ENCODE assay signal across 10 mouse cellular contexts in genomic region chr4:57813576-57813945, GRCm38 (mm10).
A peak's percentile ranks its signal among the peaks of the same experiment; 100 is the strongest.
DNase-seq lines count a peak whose midpoint lies in the region; ATAC-seq and TF ChIP-seq lines count a peak whose summit lies in the region.
"Had no signal": no experiment of that assay in that cellular context is flagged by ENCODE, and none has a peak within 500 bp of the region (broad histone marks: within the 10 kb centered on the region; RNA-seq: fewer than 3 reads in every experiment).

No protein-coding gene starts in this region.

- no peaks in the 10 kb centered on the region for H3K27me3 ChIP-seq in heart, adult 2 months (ENCODE audit: control insufficient read depth, insufficient read depth, low read length)
- H3K27me3 ChIP-seq in lung, embryonic 16.5 days (ENCODE audit: control insufficient read depth, insufficient read depth, low read depth, low read length), result no peaks in the 10 kb centered on the region
- no peaks in the 10 kb centered on the region for H3K27me3 ChIP-seq in liver, embryonic 12.5 days (replicated peaks)
- no peaks in the 10 kb centered on the region for H3K27me3 ChIP-seq in intestine, postnatal 0 days (replicated peaks; ENCODE audit: control insufficient read depth, insufficient read depth, low read length)
- H3K27me3 ChIP-seq in midbrain, embryonic 16.5 days (ENCODE audit: control insufficient read depth, insufficient read depth, low read depth, low read length), result no peaks in the 10 kb centered on the region

- peak overlapping the region; percentile 67 for H3K27ac ChIP-seq in heart, adult 2 months
- H3K27ac ChIP-seq in lung, embryonic 16.5 days (ENCODE audit: low read length), result peak overlapping the region; percentile 55; the same call in 1 of the 2 replicates
- H3K27ac ChIP-seq in liver, embryonic 12.5 days, result peak overlapping the region; percentile 64; the same call in 1 of the 2 replicates
- no peak overlapping the region for H3K27ac ChIP-seq in intestine, postnatal 0 days (ENCODE audit: low read depth, low read length)
- H3K27ac ChIP-seq in midbrain, embryonic 16.5 days (ENCODE audit: low read length), result no peak overlapping the region

- H3K4me3 ChIP-seq in heart, adult 2 months, result no peak overlapping the region
- H3K4me3 ChIP-seq in lung, embryonic 16.5 days (ENCODE audit: low read length), result no peak overlapping the region
- H3K4me3 ChIP-seq in liver, embryonic 12.5 days, result no peak overlapping the region
- H3K4me3 ChIP-seq in intestine, postnatal 0 days (ENCODE audit: low read depth, low read length), result no peak overlapping the region
- H3K4me3 ChIP-seq in midbrain, embryonic 16.5 days (ENCODE audit: low read depth, low read length), result no peak overlapping the region

- peaks cover 3% of the 10 kb centered on the region for H3K79me2 ChIP-seq in heart, adult 2 months (replicated peaks; ENCODE audit: control insufficient read depth, insufficient read depth, low read length)

- no peak overlapping the region for H3K9ac ChIP-seq in heart, adult 2 months (ENCODE audit: low read depth, low read length)
- no peak overlapping the region for H3K9ac ChIP-seq in lung, embryonic 16.5 days (ENCODE audit: low read length)
- no peak overlapping the region for H3K9ac ChIP-seq in liver, embryonic 12.5 days
- no peak overlapping the region for H3K9ac ChIP-seq in intestine, postnatal 0 days (ENCODE audit: low read depth, low read length)
- H3K9ac ChIP-seq in midbrain, embryonic 16.5 days (ENCODE audit: low read depth, low read length), result no peak overlapping the region

- no peak for TF ChIP-seq POLR2A in heart, adult 2 months (IDR thresholded peaks at IDR 0.05; ENCODE audit: insufficient read depth, low read depth, low read length)

- no peak overlapping the region for H3K4me2 ChIP-seq in lung, embryonic 16.5 days (ENCODE audit: low read depth, low read length)
- no peak overlapping the region for H3K4me2 ChIP-seq in liver, embryonic 12.5 days
- H3K4me2 ChIP-seq in intestine, postnatal 0 days (replicated peaks; ENCODE audit: low read depth), result no peak overlapping the region
- H3K4me2 ChIP-seq in midbrain, embryonic 16.5 days (ENCODE audit: low read length), result no peak overlapping the region

- H3K9me3 ChIP-seq in lung, embryonic 16.5 days (ENCODE audit: control insufficient read depth, low read length), result no peaks in the 10 kb centered on the region
- H3K9me3 ChIP-seq in liver, embryonic 12.5 days (replicated peaks), result no peaks in the 10 kb centered on the region
- no peaks in the 10 kb centered on the region for H3K9me3 ChIP-seq in intestine, postnatal 0 days (ENCODE audit: control insufficient read depth)
- no peaks in the 10 kb centered on the region for H3K9me3 ChIP-seq in midbrain, embryonic 16.5 days (replicated peaks; ENCODE audit: control insufficient read depth, low read length, poor library complexity, severe bottlenecking)

- peak in 1 of 2 experiments; percentile 27 for DNase-seq in heart, adult 2 months
- DNase-seq in heart, adult 8-10 months (ENCODE audit: low spot score), result no peak
- DNase-seq in lung, postnatal 4 days, result no peak
- DNase-seq in thymus, postnatal 10 days (ENCODE audit: low spot score in 2 of 2), result peak; percentile 71 to 76
- DNase-seq: adrenal gland, postnatal 10 days; gastrocnemius, postnatal 36 days had no signal

- TF ChIP-seq EP300 in heart, adult 2 months (IDR thresholded peaks at IDR 0.05; ENCODE audit: insufficient read depth, low read depth, low read length), result no peak

- intact Hi-C loops in heart, adult 2 months (cut with DNase I), result loop anchor here (1.0 to 2.0 kb wide), 4 partner anchors 15 to 140 kb away; no protein-coding TSS in a partner anchor

- H3K4me1 ChIP-seq in heart, adult 2 months (ENCODE audit: control insufficient read depth, insufficient read depth, low read length), result peaks cover 19% of the 10 kb centered on the region
- peaks cover 15% of the 10 kb centered on the region for H3K4me1 ChIP-seq in lung, embryonic 16.5 days (replicated peaks; ENCODE audit: control insufficient read depth, insufficient read depth, low read length)
- peaks cover 19% of the 10 kb centered on the region for H3K4me1 ChIP-seq in liver, embryonic 12.5 days
- H3K4me1 ChIP-seq in intestine, postnatal 0 days (replicated peaks; ENCODE audit: control insufficient read depth, insufficient read depth, low read length), result 0 out of 2 replicates have a peak, but pooled peaks cover 2% of the 10 kb centered on the region
- no peaks in the 10 kb centered on the region for H3K4me1 ChIP-seq in midbrain, embryonic 16.5 days (ENCODE audit: control insufficient read depth, insufficient read depth, low read length)

- ATAC-seq in lung, embryonic 16.5 days (ENCODE audit: low read depth), result no peak; the same call in 1 of the 2 replicates
- ATAC-seq in liver, embryonic 12.5 days, result no peak
- ATAC-seq in intestine, postnatal 0 days, result no peak
- ATAC-seq in midbrain, embryonic 16.5 days, result no peak

- TF ChIP-seq CTCF in heart, adult 2 months (IDR thresholded peaks at IDR 0.05), result no peak
- TF ChIP-seq CTCF in intestine, postnatal 0 days (IDR thresholded peaks at IDR 0.05; ENCODE audit: low read depth), result no peak

- 57% methylated on average over 4 of the region's 4 CpGs for WGBS in heart, adult 2 months
- 69% methylated on average over 4 of the region's 4 CpGs for WGBS in lung, embryonic 16.5 days
- 46% methylated on average over 4 of the region's 4 CpGs for WGBS in liver, embryonic 12.5 days (ENCODE audit: insufficient replicate concordance)
- WGBS in intestine, postnatal 0 days, result 77% methylated on average over 4 of the region's 4 CpGs
- 92% methylated on average over 4 of the region's 4 CpGs for WGBS in midbrain, embryonic 16.5 days

- peaks cover 9% of the 10 kb centered on the region for H3K36me3 ChIP-seq in heart, adult 2 months (ENCODE audit: control insufficient read depth, insufficient read depth, low read length)
- H3K36me3 ChIP-seq in lung, embryonic 16.5 days (ENCODE audit: control insufficient read depth, insufficient read depth, low read length), result peaks cover 4% of the 10 kb centered on the region; the same call in 1 of the 2 replicates
- no peaks in the 10 kb centered on the region for H3K36me3 ChIP-seq in liver, embryonic 12.5 days
- no peaks in the 10 kb centered on the region for H3K36me3 ChIP-seq in intestine, postnatal 0 days (ENCODE audit: control insufficient read depth, insufficient read depth)
- H3K36me3 ChIP-seq in midbrain, embryonic 16.5 days (ENCODE audit: control insufficient read depth, insufficient read depth, low read length), result no peaks in the 10 kb centered on the region

Comparison
In these comparisons a context has a peak if more than half of its experiments do, and no peak if none do; other contexts are left out.
1. DNase-seq: peak in thymus, postnatal 10 days (2 of 2); none in heart, adult 8-10 months (single experiment) and lung, postnatal 4 days (0 of 2).
2. H3K27ac ChIP-seq: peak in heart, adult 2 months (single experiment), lung, embryonic 16.5 days (single experiment) and liver, embryonic 12.5 days (single experiment); none in intestine, postnatal 0 days (single experiment) and midbrain, embryonic 16.5 days (single experiment).